Mouse (Mus musculus) R1 (cell line): ENCODE results near the gene Atp2a2.

ENCODE experiments used
- DNase-seq: peaks from one replicate; pipeline ENCODE4 v3.0.0-alpha.2; 2018; ENCODE audit warnings: low read depth, low spot score

Gene Atp2a2

GRCm38 (mm10) chr5:122502077-122502941 lies at the start of gene Atp2a2:
Gene Atp2a2 (minus strand): TSS chr5:122502225.
- DNase-seq, result peak; percentile 84

GRCm38 (mm10) chr5:122550460-122550859 lies 48.4 kb upstream of the Atp2a2 start:
- DNase-seq, result no peak

GRCm38 (mm10) chr5:122548671-122549070 lies 46.6 kb upstream of the Atp2a2 start:
- peak; percentile 20 for DNase-seq

GRCm38 (mm10) chr5:122547810-122548209 lies 45.8 kb upstream of the Atp2a2 start:
- DNase-seq, result no peak

GRCm38 (mm10) chr5:122547251-122547714 lies 45.3 kb upstream of the Atp2a2 start:
- peak; percentile 50 for DNase-seq

- no peak for DNase-seq
Measured at GRCm38 (mm10) chr5:122543392-122543791, 41.4 kb upstream of the Atp2a2 start.

GRCm38 (mm10) chr5:122541871-122542270 lies 39.8 kb upstream of the Atp2a2 start:
- DNase-seq, result no peak

- no peak for DNase-seq
Measured at GRCm38 (mm10) chr5:122538077-122538476, 36.1 kb upstream of the Atp2a2 start.

GRCm38 (mm10) chr5:122537654-122538053 lies 35.6 kb upstream of the Atp2a2 start:
- DNase-seq, result no peak

GRCm38 (mm10) chr5:122533884-122534283 lies 31.9 kb upstream of the Atp2a2 start:
- DNase-seq, result no peak

GRCm38 (mm10) chr5:122529913-122530604 lies 28.0 kb upstream of the Atp2a2 start:
- no peak for DNase-seq

- DNase-seq, result no peak
Measured at GRCm38 (mm10) chr5:122529316-122529715, 27.3 kb upstream of the Atp2a2 start.

- no peak for DNase-seq
Measured at GRCm38 (mm10) chr5:122528591-122528990, 26.6 kb upstream of the Atp2a2 start.

GRCm38 (mm10) chr5:122527761-122528160 lies 25.7 kb upstream of the Atp2a2 start:
- DNase-seq, result no peak

- DNase-seq, result no peak
Measured at GRCm38 (mm10) chr5:122526878-122527730, 25.1 kb upstream of the Atp2a2 start.

- no peak for DNase-seq
Measured at GRCm38 (mm10) chr5:122526405-122526804, 24.4 kb upstream of the Atp2a2 start.

- DNase-seq, result no peak
Measured at GRCm38 (mm10) chr5:122525238-122525931, 23.4 kb upstream of the Atp2a2 start.

GRCm38 (mm10) chr5:122524854-122525237 lies 22.8 kb upstream of the Atp2a2 start:
- no peak for DNase-seq

GRCm38 (mm10) chr5:122524244-122524643 lies 22.2 kb upstream of the Atp2a2 start:
- DNase-seq, result no peak

GRCm38 (mm10) chr5:122521130-122521473 lies 19.1 kb upstream of the Atp2a2 start:
- DNase-seq, result no peak
